Mouse (Mus musculus) midbrain, embryonic 15.5 days (tissue): ENCODE data around the gene Actn1. TPM values are rescaled to one million over a fixed set of nuclear protein-coding genes. Genes with fewer than 3 reads are reported as not detected.
"Not testable (repeated sequence)": the region's sequence is repeated elsewhere in the genome, so short reads cannot be mapped to it uniquely, and the experiment has no call there.

Experiments
- ATAC-seq: fragments of 200-750 bp; cut with Nextera tagmentation; replicated peaks from 2 replicates; pipeline ENCODE4 v1.8.0; 2017; ENCODE audit warnings: moderate TSS enrichment
- H3K27ac ChIP-seq: fragments of 300-500 bp; sonication (generic); 2 replicates; pipeline ENCODE4 v1.5.1; 2015; ENCODE audit warnings: mild to moderate bottlenecking, inconsistent platforms
- H3K27me3 ChIP-seq: fragments of 300-500 bp; sonication (generic); replicated peaks from 2 replicates; pipeline ENCODE4 v1.6.1; 2015; ENCODE audit warnings: inconsistent platforms
- H3K36me3 ChIP-seq: fragments of 300-500 bp; sonication (generic); replicated peaks from 2 replicates; pipeline ENCODE4 v1.6.1; 2015; ENCODE audit warnings: inconsistent platforms
- H3K4me1 ChIP-seq: fragments of 300-500 bp; sonication (generic); 2 replicates; pipeline ENCODE4 v1.6.1; 2015; ENCODE audit warnings: inconsistent platforms
- H3K4me2 ChIP-seq: fragments of 300-500 bp; sonication (generic); 2 replicates; pipeline ENCODE4 v1.6.1; 2015; ENCODE audit warnings: inconsistent platforms, mild to moderate bottlenecking, moderate library complexity
- H3K4me3 ChIP-seq: fragments of 300-500 bp; sonication (generic); 2 replicates; pipeline ENCODE4 v1.5.1; 2015; ENCODE audit warnings: mild to moderate bottlenecking, inconsistent platforms
- H3K9ac ChIP-seq: fragments of 300-500 bp; sonication (generic); 2 replicates; pipeline ENCODE4 v1.6.1; 2015; ENCODE audit warnings: mild to moderate bottlenecking, inconsistent platforms
- H3K9me3 ChIP-seq: fragments of 300-500 bp; sonication (generic); 2 replicates; pipeline ENCODE4 v1.6.1; 2016; ENCODE audit warnings: inconsistent platforms
- WGBS: fragments of 180-500 bp; shearing (Covaris S2); methylation state at CpG from one replicate; pipeline ENCODE4 v1.1.7; 2015; ENCODE audit warnings: mixed read lengths; 5-methylcytosine and 5-hydroxymethylcytosine counted together
- polyA plus RNA-seq: library from polyadenylated mRNA; unstranded; fragments of >200 nt; fragmentation: Nextera tagmentation; extraction: Ambion mirVana; gene quantifications from 2 replicates; pipeline ENCODE4 v1.2.1, GENCODE M21; 2015

The Actn1 gene
- polyA plus RNA-seq, 1 experiment from 2014 or later: 7.7 TPM

- Histone ChIP-seq H3K4me3 (no peak overlapping the region), H3K9ac (no peak overlapping the region), H3K9me3 (no peaks in the 10 kb centered on the region), H3K36me3 (no peaks in the 10 kb centered on the region), H3K27me3 (no peaks in the 10 kb centered on the region), H3K4me2 (no peak overlapping the region), H3K27ac (no peak overlapping the region), H3K4me1 (no peaks in the 10 kb centered on the region; the same call in 1 of the 2 replicates)
- no peak for ATAC-seq
- WGBS: 83% methylated on average over 8 of the region's 8 CpGs
Measured at GRCm38 (mm10) chr12:80277428-80277827, 17.3 kb upstream of the Actn1 start.

GRCm38 (mm10) chr12:80275187-80275820, 15.1 kb upstream of the Actn1 start:
- no peak for ATAC-seq
- Histone ChIP-seq H3K27me3 (no peaks in the 10 kb centered on the region), H3K4me1 (no peaks in the 10 kb centered on the region; the same call in 1 of the 2 replicates), H3K4me3 (no peak overlapping the region), H3K9me3 (no peaks in the 10 kb centered on the region), H3K36me3 (no peaks in the 10 kb centered on the region), H3K9ac (no peak overlapping the region), H3K4me2 (no peak overlapping the region), H3K27ac (no peak overlapping the region)
- WGBS: 91% methylated on average over 5 of the region's 5 CpGs

- no peaks in the 10 kb centered on the region for H3K36me3 ChIP-seq
- peak overlapping the region; percentile 20 for H3K4me3 ChIP-seq
Measured at GRCm38 (mm10) chr12:80273020-80273686, 13.0 kb upstream of the Actn1 start.

GRCm38 (mm10) chr12:80271806-80272205, 11.6 kb upstream of the Actn1 start:
- Histone ChIP-seq H3K36me3 (no peaks in the 10 kb centered on the region), H3K27me3 (no peaks in the 10 kb centered on the region), H3K4me3 (no peak overlapping the region), H3K27ac (no peak overlapping the region), H3K9me3 (no peaks in the 10 kb centered on the region), H3K4me1 (no peaks in the 10 kb centered on the region; the same call in 1 of the 2 replicates), H3K4me2 (no peak overlapping the region), H3K9ac (no peak overlapping the region)
- ATAC-seq: no peak
- WGBS: 32% methylated on average over 5 of the region's 5 CpGs

More at GRCm38 (mm10) chr12:80273020-80273686, 13.0 kb upstream of the Actn1 start:
- peak overlapping the region; percentile 53 for H3K27ac ChIP-seq
- peak overlapping the region; percentile 40 for H3K4me2 ChIP-seq
- peak; percentile 91 for ATAC-seq
- no peaks in the 10 kb centered on the region; the same call in 1 of the 2 replicates for H3K4me1 ChIP-seq
- H3K27me3 ChIP-seq: no peaks in the 10 kb centered on the region
- WGBS: 16% methylated on average over 10 of the region's 10 CpGs
- H3K9ac ChIP-seq: no peak overlapping the region
- no peaks in the 10 kb centered on the region for H3K9me3 ChIP-seq

- Histone ChIP-seq H3K27me3 (no peaks in the 10 kb centered on the region), H3K27ac (no peak overlapping the region), H3K9ac (no peak overlapping the region), H3K9me3 (no peaks in the 10 kb centered on the region), H3K4me1 (no peaks in the 10 kb centered on the region; the same call in 1 of the 2 replicates), H3K36me3 (no peaks in the 10 kb centered on the region), H3K4me2 (no peak overlapping the region), H3K4me3 (no peak overlapping the region)
- WGBS: 29% methylated on average over 3 of the region's 3 CpGs
- no peak for ATAC-seq
Measured at GRCm38 (mm10) chr12:80270924-80271323, 10.8 kb upstream of the Actn1 start.

GRCm38 (mm10) chr12:80269303-80269702, 9.1 kb upstream of the Actn1 start:
- WGBS: 90% methylated on average over 2 of the region's 2 CpGs
- Histone ChIP-seq H3K9ac (no peak overlapping the region), H3K36me3 (no peaks in the 10 kb centered on the region), H3K4me2 (no peak overlapping the region), H3K27ac (no peak overlapping the region), H3K4me3 (no peak overlapping the region), H3K27me3 (no peaks in the 10 kb centered on the region), H3K9me3 (no peaks in the 10 kb centered on the region), H3K4me1 (no peaks in the 10 kb centered on the region; the same call in 1 of the 2 replicates)
- ATAC-seq: no peak

GRCm38 (mm10) chr12:80267962-80268361, 7.8 kb upstream of the Actn1 start:
- Histone ChIP-seq H3K9ac (no peak overlapping the region), H3K27ac (no peak overlapping the region), H3K27me3 (no peaks in the 10 kb centered on the region), H3K4me2 (no peak overlapping the region), H3K9me3 (no peaks in the 10 kb centered on the region), H3K36me3 (no peaks in the 10 kb centered on the region), H3K4me3 (no peak overlapping the region), H3K4me1 (no peaks in the 10 kb centered on the region)
- 89% methylated on average over 6 of the region's 6 CpGs for WGBS
- ATAC-seq: no peak

- not testable (repeated sequence) for H3K36me3 ChIP-seq, H3K4me2 ChIP-seq, H3K27me3 ChIP-seq, ATAC-seq, H3K4me3 ChIP-seq, H3K9ac ChIP-seq, H3K27ac ChIP-seq, H3K9me3 ChIP-seq
- 91% methylated on average over 7 of the region's 7 CpGs for WGBS
- H3K4me1 ChIP-seq: peaks cover 10% of the 10 kb centered on the region
Measured at GRCm38 (mm10) chr12:80264388-80264787, 4.2 kb upstream of the Actn1 start.

- peak overlapping the region; percentile 89 for H3K4me2 ChIP-seq
- H3K9me3 ChIP-seq: no peaks in the 10 kb centered on the region
- peaks cover 22% of the 10 kb centered on the region for H3K4me1 ChIP-seq
- no peaks in the 10 kb centered on the region for H3K27me3 ChIP-seq
- 11% methylated on average over 25 of the region's 25 CpGs for WGBS
- peak overlapping the region; percentile 82 for H3K4me3 ChIP-seq
- peak overlapping the region; percentile 69 for H3K9ac ChIP-seq
- peak overlapping the region; percentile 83 for H3K27ac ChIP-seq
- peak; percentile 22; the same call in 1 of the 2 replicates for ATAC-seq
- no peaks in the 10 kb centered on the region for H3K36me3 ChIP-seq
Measured at GRCm38 (mm10) chr12:80260744-80261695, 849 bp upstream of the Actn1 start.

GRCm38 (mm10) chr12:80259216-80260055, 735 bp downstream of the Actn1 start:
- peak overlapping the region; percentile 89 for H3K4me2 ChIP-seq
- under 1% methylated on average over 63 of the region's 64 CpGs for WGBS
- peak overlapping the region; percentile 69 for H3K9ac ChIP-seq
- no peaks in the 10 kb centered on the region for H3K36me3 ChIP-seq
- H3K4me1 ChIP-seq: peaks cover 22% of the 10 kb centered on the region
- peak; percentile 72 for ATAC-seq
- peak overlapping the region; percentile 82 for H3K4me3 ChIP-seq
- H3K9me3 ChIP-seq: no peaks in the 10 kb centered on the region
- H3K27ac ChIP-seq: peak overlapping the region; percentile 83
- H3K27me3 ChIP-seq: no peaks in the 10 kb centered on the region

GRCm38 (mm10) chr12:80258520-80259215, 1.5 kb downstream of the Actn1 start:
- H3K9me3 ChIP-seq: no peaks in the 10 kb centered on the region
- peaks cover 22% of the 10 kb centered on the region for H3K4me1 ChIP-seq
- H3K27me3 ChIP-seq: no peaks in the 10 kb centered on the region
- peak overlapping the region; percentile 69 for H3K9ac ChIP-seq
- H3K4me2 ChIP-seq: peak overlapping the region; percentile 89
- ATAC-seq: no peak
- no peaks in the 10 kb centered on the region for H3K36me3 ChIP-seq
- H3K27ac ChIP-seq: peak overlapping the region; percentile 83
- 1% methylated on average over 22 of the region's 22 CpGs for WGBS
- H3K4me3 ChIP-seq: peak overlapping the region; percentile 82
